Mouse (Mus musculus) gastrocnemius, postnatal 4 days (tissue): ENCODE results near the gene Pcgf3. TPM values are rescaled to one million over a fixed set of nuclear protein-coding genes. Genes with fewer than 3 reads are reported as not detected.

Experiments used
- DNase-seq, 2 experiments: peaks; one replicate each; pipeline ENCODE4 v3.0.0; 2021 to 2022; ENCODE audit warnings: low spot score in 2 of 2, mixed read lengths in 2 of 2
- total RNA-seq, 2 experiments: library from RNA; stranded (reverse); gene quantifications; 2 replicates each; pipeline ENCODE4 v1.2.3; 2021

Gene Pcgf3
- total RNA-seq, 2 experiments from 2014 or later: 87.5 to 91.3 TPM

DNA sequence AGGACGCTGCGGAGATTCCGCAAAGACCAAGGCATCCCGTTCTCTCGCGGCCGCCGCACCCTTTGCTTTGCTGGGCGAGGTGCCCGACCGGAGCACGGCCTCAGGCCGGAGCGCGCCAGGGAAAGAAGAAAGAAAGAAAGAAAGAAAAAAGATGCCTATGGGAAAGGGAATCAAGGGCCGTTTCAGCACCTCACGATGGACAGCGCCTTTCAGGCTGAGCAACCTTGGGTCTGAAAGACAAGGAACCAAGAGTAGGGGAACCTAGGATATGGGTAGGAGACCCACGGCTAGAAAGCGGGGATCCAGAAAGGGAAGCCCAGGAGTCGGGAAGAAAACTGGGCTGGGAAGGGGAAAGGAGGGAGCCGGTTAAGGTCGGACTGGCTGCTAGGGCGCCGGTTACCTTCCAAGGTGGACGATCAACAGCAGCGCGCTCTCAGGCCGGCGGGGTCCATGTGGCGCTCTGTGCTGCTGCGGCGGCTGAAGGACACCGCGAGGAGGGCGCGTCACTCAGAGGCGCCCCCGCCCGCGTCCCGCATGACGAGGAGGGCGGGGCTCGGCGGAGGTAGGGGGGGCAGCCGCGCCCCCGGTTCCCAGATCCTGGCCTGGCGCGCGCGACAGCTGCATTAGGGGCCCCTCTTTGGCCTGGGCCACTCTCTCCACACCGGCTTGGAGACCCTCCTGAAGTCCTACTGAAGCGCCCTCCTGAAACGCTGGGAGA lies 88.6 kb downstream of the Pcgf3 start, which contains the start of gene Cplx1:
Cplx1 (minus strand) TSS at position 536 of the 718 bp plus-strand sequence.
- peak in 1 of 2 experiments; percentile 48 for DNase-seq

DNA sequence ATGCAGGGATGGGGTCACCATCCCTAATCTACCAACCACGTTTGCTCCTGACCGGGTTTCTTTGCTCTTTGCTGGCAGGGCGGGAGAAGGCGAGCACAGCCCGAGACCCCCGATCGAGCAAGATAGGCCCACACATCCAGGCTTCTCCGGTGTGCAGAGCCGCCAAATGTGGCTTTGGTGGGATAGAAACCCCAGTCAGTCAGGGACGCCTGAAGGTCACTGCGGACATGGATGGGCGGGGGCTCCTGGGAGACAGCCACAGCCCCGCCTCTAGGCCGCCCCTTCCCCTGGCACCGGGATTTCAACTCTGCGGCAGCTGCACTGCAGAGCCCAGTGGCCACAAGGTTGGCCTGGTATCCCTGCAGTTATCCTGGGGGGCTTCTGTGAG lies 89.2 kb downstream of the Pcgf3 start:
- DNase-seq: no peak

GRCm38 (mm10) chr5:108554041-108554440 lies 93.0 kb downstream of the Pcgf3 start:
- DNase-seq: no peak

Other genes with a start within 250 kb of the Pcgf3 start
- gene Dr1, start 192.3 kb upstream of the Pcgf3 start, total RNA-seq: 10 to 100 TPM; 26.8 to 28.6 TPM
- 1 to 10 TPM; 4.7 to 5.6 TPM for gene Pigg, start 148.6 kb upstream of the Pcgf3 start, total RNA-seq
- under 1 TPM; 0.15 to 0.18 TPM for gene Gm42517, start 93.3 kb upstream of the Pcgf3 start, total RNA-seq
- gene Pde6b, start 72.8 kb upstream of the Pcgf3 start, total RNA-seq: not detected
- gene Atp5k, start 26.8 kb upstream of the Pcgf3 start, total RNA-seq: 100 to 1,000 TPM; 548 to 659 TPM
- gene Mfsd7a, start 12.3 kb upstream of the Pcgf3 start, total RNA-seq: 1 to 10 TPM; 4.3 to 4.5 TPM
- gene Cplx1, start 88.8 kb downstream of the Pcgf3 start, total RNA-seq: under 1 TPM; 0.27 to 0.31 TPM
- gene Gak, start 168.5 kb downstream of the Pcgf3 start, total RNA-seq: 10 to 100 TPM; 35.6 to 36.2 TPM
- 10 to 100 TPM; 11.3 to 12.9 TPM for gene Tmem175, start 168.5 kb downstream of the Pcgf3 start, total RNA-seq
- gene Idua, start 199.1 kb downstream of the Pcgf3 start, total RNA-seq: 1 to 10 TPM; 8.3 to 9.9 TPM
- 10 to 100 TPM in 1 of 2 experiments, 1 to 10 TPM in 1; 9.7 to 12.2 TPM for gene Dgkq, start 208.4 kb downstream of the Pcgf3 start, total RNA-seq
- gene Slc26a1, start 214.3 kb downstream of the Pcgf3 start, total RNA-seq: under 1 TPM; 0.15 to 0.36 TPM
- gene Fgfrl1, start 231.2 kb downstream of the Pcgf3 start, total RNA-seq: 100 to 1,000 TPM; 172 to 194 TPM